Mouse (Mus musculus): ENCODE data around the gene Ttn. TPM values are rescaled to one million over a fixed set of nuclear protein-coding genes. Genes with fewer than 3 reads are reported as not detected.

The Ttn gene
- polyA plus RNA-seq, 1 experiment from 2014 or later: 0.40 TPM

DNA sequence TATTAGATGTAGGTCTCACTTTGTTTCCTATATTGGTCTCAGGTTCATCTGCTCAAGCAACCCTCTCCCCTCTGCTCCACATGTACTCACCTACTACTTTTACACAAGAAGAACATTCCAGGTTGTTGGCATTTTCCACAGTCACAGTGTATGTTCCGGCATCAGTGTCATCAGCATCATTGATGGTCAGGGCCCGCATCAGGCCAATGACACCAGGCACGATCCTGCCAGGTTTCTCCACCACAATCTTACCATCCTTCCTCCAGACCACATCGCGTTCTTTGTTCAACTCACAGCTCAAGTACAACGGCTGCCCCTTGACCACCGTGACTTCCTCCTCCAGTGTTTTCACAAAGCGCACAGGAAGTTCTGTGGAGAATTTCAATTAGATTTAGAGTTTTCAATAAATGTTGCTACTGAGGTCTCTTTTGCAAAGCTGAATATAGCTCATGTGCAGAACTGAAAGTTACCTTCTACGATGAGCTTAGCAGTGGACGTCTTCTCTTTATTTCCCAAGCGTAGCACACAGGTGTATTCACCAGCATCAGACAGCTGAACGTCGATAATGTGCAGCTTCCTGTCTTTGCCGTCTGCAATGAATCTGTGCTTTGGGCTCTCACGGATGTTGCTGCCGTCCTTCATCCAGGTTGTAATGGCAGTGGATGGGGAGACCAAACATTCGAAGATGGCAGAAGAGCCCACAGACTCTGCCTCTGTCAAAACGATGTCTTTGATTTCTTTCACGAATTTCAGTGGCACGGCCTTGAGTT, 168.1 kb downstream of the Ttn start:
- Histone ChIP-seq H3K9me3 (replicated peaks) (no peaks in the 10 kb centered on the region), H3K27me3 (no peaks in the 10 kb centered on the region), H3K36me3 (ENCODE audit: poor library complexity, severe bottlenecking) (no peaks in the 10 kb centered on the region), H3K4me2 (no peak overlapping the region), H3K4me1 (no peaks in the 10 kb centered on the region), H3K9ac (no peak overlapping the region), H3K27ac (no peak overlapping the region), H3K4me3 (no peak overlapping the region)
- WGBS: 94% methylated on average over 20 of the region's 20 CpGs
- ATAC-seq: no peak

DNA sequence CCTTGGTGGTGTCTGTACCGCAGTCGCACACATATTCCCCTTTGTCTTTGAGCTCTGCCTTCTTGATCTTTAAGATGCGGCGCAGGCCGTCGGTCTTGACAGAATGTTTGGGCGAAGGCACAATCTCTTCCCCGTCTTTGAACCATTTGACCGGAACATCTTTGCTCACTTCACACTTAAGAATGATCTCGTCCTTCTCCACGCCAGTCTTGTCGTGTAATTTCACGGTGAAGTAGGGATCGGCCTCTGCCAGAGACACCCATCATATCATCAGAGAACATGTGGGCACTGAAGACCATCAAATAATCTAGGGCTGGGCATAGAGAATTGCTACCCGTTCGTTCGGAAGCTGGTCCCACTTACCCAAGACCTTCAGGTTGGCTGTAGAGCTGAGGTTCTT, 171.2 kb downstream of the Ttn start:
- no peaks in the 10 kb centered on the region for H3K9me3 ChIP-seq (replicated peaks)
- no peak overlapping the region for H3K4me2 ChIP-seq
- ATAC-seq: no peak
- H3K4me1 ChIP-seq: no peaks in the 10 kb centered on the region
- WGBS: 96% methylated on average over 17 of the region's 17 CpGs
- no peak overlapping the region for H3K4me3 ChIP-seq
- H3K36me3 ChIP-seq (ENCODE audit: poor library complexity, severe bottlenecking): no peaks in the 10 kb centered on the region
- no peak overlapping the region for H3K9ac ChIP-seq
- no peaks in the 10 kb centered on the region for H3K27me3 ChIP-seq
- no peak overlapping the region for H3K27ac ChIP-seq

DNA sequence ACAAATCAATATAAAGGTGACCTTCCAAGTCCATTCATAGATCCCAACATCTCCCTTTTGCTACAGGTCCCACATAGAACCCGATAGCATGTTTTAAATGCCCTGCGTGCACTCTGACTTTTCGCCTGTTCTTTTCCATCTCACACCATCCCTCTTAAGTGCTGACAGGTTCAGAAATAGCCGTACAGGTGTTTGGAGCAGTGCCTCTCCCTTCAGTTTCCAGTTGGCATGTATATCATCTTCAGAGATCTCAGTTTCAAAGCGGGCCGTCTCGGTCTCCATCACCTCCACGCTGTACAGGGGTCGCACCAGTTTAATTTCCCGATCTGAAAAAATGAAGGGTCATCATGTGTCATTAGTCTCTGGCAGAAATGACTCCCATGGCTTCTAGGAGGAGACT, 174.0 kb downstream of the Ttn start:
- Histone ChIP-seq H3K9me3 (replicated peaks) (no peaks in the 10 kb centered on the region), H3K9ac (no peak overlapping the region), H3K4me3 (no peak overlapping the region), H3K4me1 (no peaks in the 10 kb centered on the region), H3K27me3 (no peaks in the 10 kb centered on the region), H3K4me2 (no peak overlapping the region), H3K36me3 (ENCODE audit: poor library complexity, severe bottlenecking) (no peaks in the 10 kb centered on the region), H3K27ac (no peak overlapping the region)
- WGBS: 98% methylated on average over 10 of the region's 10 CpGs
- ATAC-seq: no peak

DNA sequence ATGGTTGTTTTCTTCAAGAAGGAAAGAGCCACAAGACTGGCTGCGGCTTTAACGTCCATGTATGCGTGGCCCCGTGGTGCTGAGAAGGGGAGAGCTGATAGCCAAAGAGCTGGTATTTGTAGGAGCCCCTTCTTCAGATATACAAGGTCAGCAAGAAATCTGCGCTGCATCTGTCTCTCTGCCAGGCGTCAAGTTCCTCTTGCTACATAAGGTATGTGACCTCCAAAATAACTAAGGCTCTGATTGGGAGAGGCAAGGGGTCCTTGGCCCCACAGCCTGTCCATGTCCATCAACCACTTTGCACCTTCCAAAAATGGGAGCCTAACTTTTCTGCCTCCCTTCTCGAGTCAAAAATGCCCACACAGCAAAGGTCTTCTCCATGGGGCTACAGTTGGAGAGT, 175.1 kb downstream of the Ttn start:
- ATAC-seq: no peak
- 89% methylated on average over 7 of the region's 7 CpGs for WGBS

GRCm38 (mm10) chr2:76806861-76807260, 175.5 kb downstream of the Ttn start:
- Histone ChIP-seq H3K36me3 (ENCODE audit: poor library complexity, severe bottlenecking) (no peaks in the 10 kb centered on the region), H3K4me2 (no peak overlapping the region), H3K9me3 (replicated peaks) (no peaks in the 10 kb centered on the region), H3K4me1 (no peaks in the 10 kb centered on the region), H3K27ac (no peak overlapping the region), H3K4me3 (no peak overlapping the region), H3K9ac (no peak overlapping the region), H3K27me3 (no peaks in the 10 kb centered on the region)
- ATAC-seq: no peak
- WGBS: 85% methylated on average over 9 of the region's 9 CpGs

More for the DNA sequence above, 175.1 kb downstream of the Ttn start:
- no peaks in the 10 kb centered on the region for H3K27me3 ChIP-seq
- no peaks in the 10 kb centered on the region for H3K36me3 ChIP-seq (ENCODE audit: poor library complexity, severe bottlenecking)
- H3K9me3 ChIP-seq (replicated peaks): no peaks in the 10 kb centered on the region
- H3K9ac ChIP-seq: no peak overlapping the region
- H3K4me2 ChIP-seq: no peak overlapping the region
- H3K27ac ChIP-seq: no peak overlapping the region
- no peak overlapping the region for H3K4me3 ChIP-seq
- H3K4me1 ChIP-seq: no peaks in the 10 kb centered on the region

DNA sequence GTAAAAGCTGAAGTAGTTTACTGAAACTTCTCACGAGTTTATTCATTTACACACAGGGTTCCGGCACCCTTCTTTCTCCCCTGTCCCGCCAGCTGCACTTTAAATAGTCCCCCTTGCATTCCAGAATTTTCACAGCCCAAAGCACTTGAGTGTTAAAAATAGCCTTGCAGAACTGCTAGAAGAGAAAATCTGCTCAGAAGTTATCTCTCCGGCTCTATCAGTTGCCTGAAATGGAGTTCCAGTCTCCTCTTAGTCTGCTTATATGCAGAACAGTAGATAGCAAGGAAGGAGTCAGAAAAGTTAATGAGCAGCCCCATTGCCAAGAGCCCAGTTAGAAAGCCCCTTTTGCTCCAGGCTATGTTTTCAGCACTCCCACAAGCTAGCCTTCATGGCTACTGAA, 176.0 kb downstream of the Ttn start:
- no peaks in the 10 kb centered on the region for H3K9me3 ChIP-seq (replicated peaks)
- H3K4me1 ChIP-seq: no peaks in the 10 kb centered on the region
- H3K36me3 ChIP-seq (ENCODE audit: poor library complexity, severe bottlenecking): no peaks in the 10 kb centered on the region
- H3K27me3 ChIP-seq: no peaks in the 10 kb centered on the region
- H3K4me2 ChIP-seq: no peak overlapping the region
- H3K4me3 ChIP-seq: no peak overlapping the region
- no peak overlapping the region for H3K9ac ChIP-seq
- no peak overlapping the region for H3K27ac ChIP-seq
- no peak for ATAC-seq
- WGBS: 77% methylated on average over 4 of the region's 4 CpGs

DNA sequence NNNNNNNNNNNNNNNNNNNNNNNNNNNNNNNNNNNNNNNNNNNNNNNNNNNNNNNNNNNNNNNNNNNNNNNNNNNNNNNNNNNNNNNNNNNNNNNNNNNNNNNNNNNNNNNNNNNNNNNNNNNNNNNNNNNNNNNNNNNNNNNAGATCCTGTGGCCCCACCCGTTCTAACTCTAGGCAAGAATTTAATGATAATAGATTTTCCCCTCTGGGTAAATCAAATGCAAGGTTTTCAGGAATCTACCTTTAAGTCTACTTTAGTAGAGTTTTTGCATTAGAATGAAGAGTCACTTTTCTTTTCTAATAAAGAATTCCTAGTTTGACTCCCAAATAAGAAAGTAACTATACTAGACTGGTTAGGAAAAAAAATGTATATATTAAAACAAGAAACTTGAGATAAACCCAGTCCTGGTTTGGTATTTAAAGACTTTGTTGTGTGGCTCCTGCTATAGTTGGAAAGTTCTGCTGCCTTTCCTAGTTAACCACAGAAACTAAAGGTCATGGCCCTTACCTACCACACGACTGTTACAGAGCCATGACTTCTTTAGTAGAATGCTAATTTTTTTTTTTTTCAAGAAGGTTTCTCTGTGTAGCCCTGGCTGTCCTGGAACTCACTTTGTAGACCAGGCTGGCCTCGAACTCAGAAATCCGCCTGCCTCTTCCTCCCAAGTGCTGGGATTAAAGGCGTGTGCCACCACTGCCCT, 177.0 kb downstream of the Ttn start:
- Histone ChIP-seq H3K4me2 (no peak overlapping the region), H3K4me1 (no peaks in the 10 kb centered on the region), H3K9ac (no peak overlapping the region), H3K27ac (no peak overlapping the region), H3K9me3 (replicated peaks) (no peaks in the 10 kb centered on the region), H3K4me3 (no peak overlapping the region), H3K36me3 (ENCODE audit: poor library complexity, severe bottlenecking) (no peaks in the 10 kb centered on the region), H3K27me3 (no peaks in the 10 kb centered on the region)
- no peak for ATAC-seq
- WGBS: 69% methylated on average over 5 of the region's 5 CpGs

GRCm38 (mm10) chr2:76784171-76784570, 198.2 kb downstream of the Ttn start:
- 97% methylated on average over 12 of the region's 12 CpGs for WGBS
- Histone ChIP-seq H3K9me3 (replicated peaks) (0 out of 2 replicates have a peak, but pooled peaks cover 6% of the 10 kb centered on the region), H3K27ac (no peak overlapping the region), H3K27me3 (no peaks in the 10 kb centered on the region), H3K9ac (no peak overlapping the region), H3K4me3 (no peak overlapping the region), H3K36me3 (ENCODE audit: poor library complexity, severe bottlenecking) (no peaks in the 10 kb centered on the region), H3K4me2 (no peak overlapping the region), H3K4me1 (no peaks in the 10 kb centered on the region)
- ATAC-seq: no peak

GRCm38 (mm10) chr2:76780792-76781191, 201.6 kb downstream of the Ttn start:
- 89% methylated on average over 13 of the region's 13 CpGs for WGBS
- no peak for ATAC-seq

DNA sequence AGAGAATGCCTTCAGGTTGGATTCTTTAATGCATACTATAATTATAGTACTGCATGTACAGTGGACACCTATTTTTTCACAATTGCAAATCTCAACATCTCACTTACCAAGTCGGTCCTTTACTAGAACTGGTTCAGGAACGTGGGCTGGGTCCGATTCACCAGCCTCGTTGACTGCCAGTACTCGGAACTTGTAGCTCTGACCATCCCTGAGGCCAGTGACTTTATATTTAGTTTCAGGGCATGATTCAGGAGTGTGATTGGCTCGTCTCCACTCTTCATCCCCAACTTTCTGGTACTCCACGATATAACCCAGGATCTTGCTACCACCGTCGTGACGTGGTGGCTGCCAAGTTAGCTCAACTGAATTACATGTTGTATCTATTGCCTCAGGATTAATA, 212.5 kb downstream of the Ttn start:
- H3K36me3 ChIP-seq (ENCODE audit: poor library complexity, severe bottlenecking): no peaks in the 10 kb centered on the region
- H3K4me1 ChIP-seq: no peaks in the 10 kb centered on the region
- H3K27me3 ChIP-seq: no peaks in the 10 kb centered on the region
- no peaks in the 10 kb centered on the region; the same call in 1 of the 2 replicates for H3K9me3 ChIP-seq (replicated peaks)
- H3K9ac ChIP-seq: no peak overlapping the region
- 93% methylated on average over 10 of the region's 10 CpGs for WGBS
- ATAC-seq: no peak
- no peak overlapping the region for H3K27ac ChIP-seq
- no peak overlapping the region for H3K4me3 ChIP-seq
- H3K4me2 ChIP-seq: no peak overlapping the region

More at GRCm38 (mm10) chr2:76780792-76781191, 201.6 kb downstream of the Ttn start:
- Histone ChIP-seq H3K27ac (no peak overlapping the region), H3K4me1 (no peaks in the 10 kb centered on the region), H3K4me3 (no peak overlapping the region), H3K36me3 (ENCODE audit: poor library complexity, severe bottlenecking) (no peaks in the 10 kb centered on the region), H3K9me3 (replicated peaks) (0 out of 2 replicates have a peak, but pooled peaks cover 6% of the 10 kb centered on the region), H3K27me3 (no peaks in the 10 kb centered on the region), H3K4me2 (no peak overlapping the region), H3K9ac (no peak overlapping the region)

GRCm38 (mm10) chr2:76767231-76767630, 215.1 kb downstream of the Ttn start:
- Histone ChIP-seq H3K4me2 (no peak overlapping the region), H3K4me1 (no peaks in the 10 kb centered on the region), H3K9me3 (replicated peaks) (no peaks in the 10 kb centered on the region; the same call in 1 of the 2 replicates), H3K4me3 (no peak overlapping the region), H3K27ac (no peak overlapping the region), H3K36me3 (ENCODE audit: poor library complexity, severe bottlenecking) (no peaks in the 10 kb centered on the region), H3K9ac (no peak overlapping the region), H3K27me3 (no peaks in the 10 kb centered on the region)
- ATAC-seq: no peak
- 96% methylated on average over 12 of the region's 12 CpGs for WGBS

DNA sequence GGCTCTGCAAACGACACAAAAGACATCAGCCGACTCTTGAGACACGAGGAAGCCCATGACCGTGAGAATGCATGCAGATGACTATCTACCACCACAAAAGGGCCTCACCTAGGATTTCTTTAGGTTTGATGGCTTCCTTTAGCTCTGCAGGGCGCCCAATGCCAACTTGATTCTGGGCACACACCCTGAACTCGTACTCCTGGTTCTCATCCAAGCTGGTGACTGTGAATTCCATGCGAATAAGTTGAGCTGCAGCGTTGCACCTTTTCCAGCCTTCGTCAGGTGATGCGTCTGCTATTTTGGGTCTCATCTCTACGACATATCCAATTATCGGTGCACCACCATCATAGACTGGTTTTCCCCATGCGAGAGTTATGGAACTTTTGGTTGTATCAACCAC, 217.8 kb downstream of the Ttn start:
- no peaks in the 10 kb centered on the region; the same call in none of the 2 replicates for H3K9me3 ChIP-seq (replicated peaks)
- H3K27me3 ChIP-seq: no peaks in the 10 kb centered on the region
- no peaks in the 10 kb centered on the region for H3K4me1 ChIP-seq
- ATAC-seq: no peak
- H3K4me3 ChIP-seq: no peak overlapping the region
- no peak overlapping the region for H3K27ac ChIP-seq
- 92% methylated on average over 13 of the region's 13 CpGs for WGBS
- H3K9ac ChIP-seq: no peak overlapping the region
- H3K4me2 ChIP-seq: no peak overlapping the region
- no peaks in the 10 kb centered on the region for H3K36me3 ChIP-seq (ENCODE audit: poor library complexity, severe bottlenecking)

Measured in forebrain, embryonic 13.5 days (tissue).